Mouse (Mus musculus) stomach, postnatal 0 days (tissue): Measurements from ENCODE around the gene Tm9sf1. TPM values are rescaled to one million over a fixed set of nuclear protein-coding genes. Genes with fewer than 3 reads are reported as not detected.

Experiments used
- ATAC-seq: fragments of 200-750 bp; cut with Nextera tagmentation; 2 replicates; pipeline ENCODE4 v1.8.0; 2017; ENCODE audit not compliant: low FRiP score, low TSS enrichment
- DNase-seq: peaks from one replicate; pipeline ENCODE4 v3.0.0-alpha.2; 2016; ENCODE audit warnings: low spot score
- H3K27ac ChIP-seq: fragments of 300-500 bp; sonication (generic); replicated peaks from 2 replicates; pipeline ENCODE4 v1.5.1; 2014; ENCODE audit warnings: mild to moderate bottlenecking, control low read depth
- H3K27me3 ChIP-seq: fragments of 300-500 bp; sonication (generic); 2 replicates; pipeline ENCODE4 v1.6.1; 2014; ENCODE audit warnings: low read length; ENCODE audit not compliant: control insufficient read depth, insufficient read depth
- H3K36me3 ChIP-seq: fragments of 300-500 bp; sonication (generic); 2 replicates; pipeline ENCODE4 v1.6.1; 2014; ENCODE audit warnings: low read length, mixed read lengths; ENCODE audit not compliant: control insufficient read depth, insufficient read depth
- H3K4me1 ChIP-seq: fragments of 300-500 bp; sonication (generic); replicated peaks from 2 replicates; pipeline ENCODE4 v1.6.1; 2014; ENCODE audit warnings: antibody characterized with exemption; ENCODE audit not compliant: control insufficient read depth, insufficient read depth
- H3K4me2 ChIP-seq: fragments of 300-500 bp; sonication (generic); replicated peaks from 2 replicates; pipeline ENCODE4 v1.6.1; 2014; ENCODE audit warnings: low read depth, mild to moderate bottlenecking, control low read depth, moderate library complexity
- H3K4me3 ChIP-seq: fragments of 300-500 bp; sonication (generic); 2 replicates; pipeline ENCODE4 v1.5.1; 2014; ENCODE audit warnings: low read depth, low read length, control low read depth
- H3K9ac ChIP-seq: fragments of 300-500 bp; sonication (generic); 2 replicates; pipeline ENCODE4 v1.6.1; 2014; ENCODE audit warnings: mild to moderate bottlenecking, low read length, control low read depth, mixed read lengths
- H3K9me3 ChIP-seq: fragments of 300-500 bp; sonication (generic); 2 replicates; pipeline ENCODE4 v1.6.1; 2016; ENCODE audit warnings: low read length; ENCODE audit not compliant: control insufficient read depth
- CTCF ChIP-seq: IDR thresholded peaks from 2 replicates; pipeline ENCODE4 v1.5.1; 2016; ENCODE audit warnings: antibody characterized with exemption, low read depth, mild to moderate bottlenecking, moderate library complexity
- EP300 ChIP-seq: optimal IDR thresholded peaks from 2 replicates; pipeline ENCODE3; 2016; ENCODE audit warnings: antibody characterized with exemption
- WGBS: fragments of 180-500 bp; shearing (Covaris S2); extraction: QIAGEN DNeasy Blood & Tissue Kit; methylation state at CpG from one replicate; pipeline ENCODE4 v1.1.7; 2014; 5-methylcytosine and 5-hydroxymethylcytosine counted together
- polyA plus RNA-seq: library from polyadenylated mRNA; unstranded; fragments of >200 nt; fragmentation: Nextera tagmentation; extraction: Ambion mirVana; gene quantifications from 2 replicates; pipeline ENCODE4 v1.2.1, GENCODE M21; 2015

The Tm9sf1 gene
- polyA plus RNA-seq, 1 experiment from 2014 or later = 75.6 TPM

DNA sequence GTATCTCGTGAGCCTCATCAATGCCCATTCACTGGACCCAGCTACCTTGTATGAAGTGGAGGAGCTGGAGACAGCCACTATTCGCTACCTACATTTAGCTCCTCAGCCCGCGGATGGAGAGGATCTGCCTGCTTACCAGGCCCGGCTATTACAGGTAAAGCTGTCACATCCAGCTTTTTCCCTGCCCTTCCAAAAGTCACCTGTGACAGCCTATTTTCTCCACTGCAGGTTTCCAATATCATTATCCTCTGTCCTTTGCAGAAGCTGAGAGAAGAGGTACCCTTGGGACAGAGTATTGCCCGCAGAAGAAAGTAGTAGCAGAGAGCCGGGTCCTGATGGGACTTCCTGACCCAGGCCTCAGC is 40.4 kb downstream of the Tm9sf1 start, which contains the start of gene Irf9:
TSS of gene Irf9 (plus strand) at position 301 of the 362 bp plus-strand sequence.
- no peaks in the 10 kb centered on the region for H3K9me3 ChIP-seq
- no peak for TF ChIP-seq CTCF
- peak within 1 kb of the TSS; percentile 94 for H3K27ac ChIP-seq
- H3K4me2 ChIP-seq = peak within 1 kb of the TSS; percentile 62
- ATAC-seq (no peak; the same call in 1 of the 2 replicates), DNase-seq (no peak)
- peaks cover 13% of the 10 kb centered on the region for H3K36me3 ChIP-seq
- H3K4me1 ChIP-seq = no peaks in the 10 kb centered on the region
- WGBS = 83% methylated on average over 7 of the region's 7 CpGs
- no peaks in the 10 kb centered on the region for H3K27me3 ChIP-seq
- H3K4me3 ChIP-seq = peak within 1 kb of the TSS; percentile 51
- H3K9ac ChIP-seq = peak within 1 kb of the TSS; percentile 74

- Histone ChIP-seq H3K36me3 (peaks cover 32% of the 10 kb centered on the region), H3K4me2 (no peak overlapping the region), H3K9ac (no peak overlapping the region), H3K4me3 (no peak overlapping the region), H3K9me3 (no peaks in the 10 kb centered on the region), H3K27ac (no peak overlapping the region), H3K27me3 (no peaks in the 10 kb centered on the region), H3K4me1 (no peaks in the 10 kb centered on the region)
- WGBS = 94% methylated on average over 21 of the region's 21 CpGs
- ATAC-seq = no peak
- DNase-seq = no peak
- TF ChIP-seq CTCF (no peak), EP300 (no peak)
Measured at GRCm38 (mm10) chr14:55598521-55599390, 44.9 kb downstream of the Tm9sf1 start.

DNA sequence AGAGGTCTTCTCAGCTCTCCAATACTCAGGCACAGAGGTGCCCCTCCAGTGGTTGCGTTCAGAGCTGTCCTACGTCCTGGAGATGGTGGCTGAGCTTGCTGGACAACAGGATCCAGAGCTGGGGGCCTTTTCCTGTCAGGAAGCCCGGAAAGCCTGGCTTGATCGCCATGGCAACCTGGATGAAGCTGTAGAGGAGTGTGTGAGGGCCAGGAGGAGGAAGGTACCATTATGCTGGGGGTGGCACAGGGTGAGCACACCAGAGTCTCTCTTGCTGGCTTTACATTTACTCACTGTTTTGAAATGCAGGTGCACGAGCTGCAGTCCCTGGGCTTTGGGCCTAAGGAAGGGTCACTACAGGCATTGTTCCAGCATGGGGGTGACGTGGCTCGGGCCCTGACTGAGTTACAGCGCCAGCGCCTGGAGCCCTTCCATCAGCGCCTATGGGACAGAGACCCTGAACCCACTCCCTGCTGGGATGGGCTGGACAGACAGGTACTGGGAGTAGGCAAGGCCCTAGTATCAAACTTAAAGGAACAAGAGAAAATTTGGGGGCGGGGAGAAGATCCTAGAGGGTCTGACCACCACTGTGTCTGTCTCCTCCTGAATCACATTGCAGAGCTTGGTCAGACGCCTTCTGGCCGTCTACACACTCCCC is 47.4 kb downstream of the Tm9sf1 start:
- no peak for DNase-seq
- no peak overlapping the region for H3K27ac ChIP-seq

DNA sequence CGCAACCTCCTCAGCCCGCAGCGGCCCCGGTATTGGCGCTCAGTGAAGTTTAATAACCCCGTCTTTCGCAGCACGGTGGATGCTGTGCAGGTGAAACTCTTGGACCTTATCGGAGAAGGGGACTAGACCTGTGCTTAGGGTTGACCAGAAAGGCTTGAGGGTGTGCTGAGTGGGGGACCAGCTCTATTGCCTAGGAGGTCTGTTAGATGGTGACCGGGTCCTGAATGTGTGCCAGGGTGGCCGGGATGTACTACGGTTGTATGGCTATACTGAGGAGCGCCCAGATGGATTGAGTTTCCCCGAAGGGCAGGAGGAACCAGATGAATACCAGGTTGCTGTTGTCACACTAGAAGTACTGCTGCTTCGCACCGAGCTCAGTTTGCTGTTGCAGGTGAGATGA is 51.4 kb downstream of the Tm9sf1 start:
- 3% methylated on average over 16 of the region's 16 CpGs for WGBS
- H3K9ac ChIP-seq = peak overlapping the region; percentile 91
- H3K4me1 ChIP-seq = peaks cover 2% of the 10 kb centered on the region; the same call in 1 of the 2 replicates
- no peaks in the 10 kb centered on the region for H3K27me3 ChIP-seq
- peaks cover 17% of the 10 kb centered on the region for H3K36me3 ChIP-seq
- no peak for TF ChIP-seq CTCF
- TF ChIP-seq EP300 = no peak
- peak overlapping the region; percentile 96 for H3K27ac ChIP-seq
- H3K9me3 ChIP-seq = no peaks in the 10 kb centered on the region
- peak overlapping the region; percentile 96 for H3K4me2 ChIP-seq
- DNase-seq (peak; percentile 40), ATAC-seq (no peak)
- peak overlapping the region; percentile 72 for H3K4me3 ChIP-seq

More for the DNA sequence above, 47.4 kb downstream of the Tm9sf1 start:
- Histone ChIP-seq H3K4me1 (peaks cover 2% of the 10 kb centered on the region; the same call in 1 of the 2 replicates), H3K4me3 (no peak overlapping the region), H3K27me3 (no peaks in the 10 kb centered on the region), H3K36me3 (peaks cover 32% of the 10 kb centered on the region), H3K4me2 (no peak overlapping the region), H3K9ac (no peak overlapping the region), H3K9me3 (no peaks in the 10 kb centered on the region)
- no peak for TF ChIP-seq CTCF
- no peak for TF ChIP-seq EP300
- no peak for ATAC-seq
- 86% methylated on average over 13 of the region's 13 CpGs for WGBS

- peaks cover 10% of the 10 kb centered on the region for H3K36me3 ChIP-seq
- peak within 1 kb of the TSS; percentile 91 for H3K9ac ChIP-seq
- H3K4me2 ChIP-seq = peak within 1 kb of the TSS; percentile 96
- no peaks in the 10 kb centered on the region for H3K9me3 ChIP-seq
- peaks cover 2% of the 10 kb centered on the region; the same call in 1 of the 2 replicates for H3K4me1 ChIP-seq
- peak within 1 kb of the TSS; percentile 96 for H3K27ac ChIP-seq
- H3K27me3 ChIP-seq = no peaks in the 10 kb centered on the region
- H3K4me3 ChIP-seq = peak within 1 kb of the TSS; percentile 72
- under 1% methylated on average over 33 of the region's 33 CpGs for WGBS
- no peak for TF ChIP-seq EP300
- ATAC-seq (peak; percentile 93), DNase-seq (peak; percentile 97)
Measured at GRCm38 (mm10) chr14:55591331-55591891, 52.2 kb downstream of the Tm9sf1 start, which contains the start of gene Rnf31. Rnf31 (plus strand) TSS chr14:55591708.
